Mouse (Mus musculus) large intestine, adult 2 months (tissue): ENCODE measurements at regions not wholly inside any gene's neighbourhood (a gene's known extent, or its start where the extent isn't known, plus 50 kb on each side); places are given as distances from the start of the nearest gene placed in this dataset.

ENCODE experiments used
- DNase-seq: peaks from one replicate; pipeline ENCODE4 v3.0.0-alpha.2; 2012; ENCODE audit warnings: low read depth, low spot score
- WGBS: fragments of 180-500 bp; shearing (Covaris S2); methylation state at CpG from one replicate; pipeline ENCODE4 v1.1.7; 2018; 5-methylcytosine and 5-hydroxymethylcytosine counted together

- no peak for DNase-seq
- WGBS, result 94% methylated on average over 3 of the region's 3 CpGs
Observed at GRCm38 (mm10) chr16:76746385-76746784, 267.1 kb upstream of the Usp25 start.

GRCm38 (mm10) chr16:76741141-76741540, 272.4 kb upstream of the Usp25 start:
- DNase-seq, result no peak
- WGBS, result 69% methylated on average over 3 of the region's 3 CpGs

GRCm38 (mm10) chr16:76725991-76726390, 287.5 kb upstream of the Usp25 start:
- 74% methylated on average over 4 of the region's 4 CpGs for WGBS
- no peak for DNase-seq

GRCm38 (mm10) chr16:76725271-76725670, 288.2 kb upstream of the Usp25 start:
- DNase-seq, result no peak
- 67% methylated on average over 8 of the region's 8 CpGs for WGBS

GRCm38 (mm10) chr16:76718809-76719208, 294.7 kb upstream of the Usp25 start:
- DNase-seq, result no peak

GRCm38 (mm10) chr16:76718147-76718546, 295.4 kb upstream of the Usp25 start:
- DNase-seq, result no peak
- WGBS, result 82% methylated on average over 1 of the region's 1 CpGs

More at GRCm38 (mm10) chr16:76718809-76719208, 294.7 kb upstream of the Usp25 start:
- 84% methylated on average over 1 of the region's 1 CpGs for WGBS

GRCm38 (mm10) chr16:76694913-76695312, 318.6 kb upstream of the Usp25 start:
- 53% methylated on average over 6 of the region's 6 CpGs for WGBS
- no peak for DNase-seq

GRCm38 (mm10) chr16:76687735-76688447, 314.3 kb upstream of the Nrip1 start:
- 88% methylated on average over 18 of the region's 18 CpGs for WGBS
- no peak for DNase-seq

GRCm38 (mm10) chr16:76685562-76685961, 311.9 kb upstream of the Nrip1 start:
- 34% methylated on average over 8 of the region's 8 CpGs for WGBS
- no peak for DNase-seq

- 47% methylated on average over 19 of the region's 19 CpGs for WGBS
- DNase-seq, result no peak
Observed at GRCm38 (mm10) chr16:76680061-76680911, 306.7 kb upstream of the Nrip1 start.

GRCm38 (mm10) chr16:76678885-76679284, 305.3 kb upstream of the Nrip1 start:
- no peak for DNase-seq
- WGBS, result 77% methylated on average over 3 of the region's 3 CpGs

GRCm38 (mm10) chr16:76669795-76670194, 296.2 kb upstream of the Nrip1 start:
- 90% methylated on average over 4 of the region's 4 CpGs for WGBS
- DNase-seq, result no peak

- WGBS, result 77% methylated on average over 3 of the region's 3 CpGs
- no peak for DNase-seq
Observed at GRCm38 (mm10) chr16:76667046-76667445, 293.4 kb upstream of the Nrip1 start.

GRCm38 (mm10) chr16:76655106-76655505, 281.5 kb upstream of the Nrip1 start:
- DNase-seq, result no peak
- WGBS, result 73% methylated on average over 3 of the region's 3 CpGs

- no peak for DNase-seq
- WGBS, result 36% methylated on average over 6 of the region's 6 CpGs
Observed at GRCm38 (mm10) chr16:76644281-76644680, 270.7 kb upstream of the Nrip1 start.

GRCm38 (mm10) chr16:76643801-76644200, 270.2 kb upstream of the Nrip1 start:
- 98% methylated on average over 9 of the region's 9 CpGs for WGBS
- no peak for DNase-seq

- 40% methylated on average over 9 of the region's 9 CpGs for WGBS
- DNase-seq, result no peak
Observed at GRCm38 (mm10) chr16:76635169-76635568, 261.5 kb upstream of the Nrip1 start.

- DNase-seq, result no peak
- WGBS, result 41% methylated on average over 4 of the region's 4 CpGs
Observed at GRCm38 (mm10) chr16:76634196-76634698, 260.6 kb upstream of the Nrip1 start.

GRCm38 (mm10) chr16:76626142-76626541, 252.5 kb upstream of the Nrip1 start:
- DNase-seq, result no peak
- WGBS, result 72% methylated on average over 4 of the region's 4 CpGs

- DNase-seq, result no peak
- WGBS, result 77% methylated on average over 8 of the region's 8 CpGs
Observed at GRCm38 (mm10) chr16:76621715-76622114, 248.1 kb upstream of the Nrip1 start.

- WGBS, result 84% methylated on average over 7 of the region's 7 CpGs
- DNase-seq, result no peak
Observed at GRCm38 (mm10) chr16:76618295-76618694, 244.7 kb upstream of the Nrip1 start.
